Comparison of ENCODE assay signal across 8 mouse cellular contexts in genomic region chr16:44671551-44672421, GRCm38 (mm10). TPM values are rescaled to one million over a fixed set of nuclear protein-coding genes. Genes with fewer than 3 reads are reported as not detected.
DNase-seq lines count a peak whose midpoint lies in the region; ATAC-seq and TF ChIP-seq lines count a peak whose summit lies in the region.
"Had no signal": no experiment of that assay in that cellular context is flagged by ENCODE, and none has a peak within 500 bp of the region (broad histone marks: within the 10 kb centered on the region; RNA-seq: fewer than 3 reads in every experiment).

No protein-coding gene starts in this region.

- no peaks in the 10 kb centered on the region for H3K27me3 ChIP-seq in lung, embryonic 16.5 days (ENCODE audit: control insufficient read depth, insufficient read depth, low read depth, low read length)
- H3K27me3 ChIP-seq in forebrain, embryonic 15.5 days, result no peaks in the 10 kb centered on the region
- no peaks in the 10 kb centered on the region for H3K27me3 ChIP-seq in limb, embryonic 15.5 days
- H3K27me3 ChIP-seq in stomach, embryonic 16.5 days (ENCODE audit: control insufficient read depth, insufficient read depth, low read length), result no peaks in the 10 kb centered on the region
- H3K27me3 ChIP-seq in cerebellum, adult 2 months (ENCODE audit: control insufficient read depth, insufficient read depth, low read length), result no peaks in the 10 kb centered on the region

- peak overlapping the region; percentile 41; the same call in 1 of the 2 replicates for H3K4me2 ChIP-seq in lung, embryonic 16.5 days (ENCODE audit: low read depth, low read length)
- no peak overlapping the region; the same call in 1 of the 2 replicates for H3K4me2 ChIP-seq in forebrain, embryonic 15.5 days (replicated peaks)
- no peak overlapping the region for H3K4me2 ChIP-seq in limb, embryonic 15.5 days
- H3K4me2 ChIP-seq in stomach, embryonic 16.5 days (ENCODE audit: low read depth, low read length), result peak overlapping the region; percentile 49

- H3K9me3 ChIP-seq in lung, embryonic 16.5 days (ENCODE audit: control insufficient read depth, low read length), result no peaks in the 10 kb centered on the region
- no peaks in the 10 kb centered on the region for H3K9me3 ChIP-seq in forebrain, embryonic 15.5 days
- no peaks in the 10 kb centered on the region for H3K9me3 ChIP-seq in limb, embryonic 15.5 days
- H3K9me3 ChIP-seq in stomach, embryonic 16.5 days (replicated peaks; ENCODE audit: control insufficient read depth, low read length), result no peaks in the 10 kb centered on the region
- H3K9me3 ChIP-seq: liver, embryonic 15.5 days had no signal

- H3K4me3 ChIP-seq in lung, embryonic 16.5 days (ENCODE audit: low read length), result no peak overlapping the region
- no peak overlapping the region for H3K4me3 ChIP-seq in forebrain, embryonic 15.5 days
- H3K4me3 ChIP-seq in limb, embryonic 15.5 days, result no peak overlapping the region
- H3K4me3 ChIP-seq in stomach, embryonic 16.5 days (replicated peaks; ENCODE audit: low read length), result no peak overlapping the region
- no peak overlapping the region for H3K4me3 ChIP-seq in cerebellum, adult 2 months (replicated peaks; ENCODE audit: insufficient read depth, low read depth, low read length)

- TF ChIP-seq CTCF in cerebellum, adult 2 months (IDR thresholded peaks at IDR 0.05; ENCODE audit: borderline replicate concordance, insufficient read depth, low read depth, low read length), result no peak

- no peak for TF ChIP-seq POLR2A in cerebellum, adult 2 months (IDR thresholded peaks at IDR 0.05; ENCODE audit: borderline replicate concordance, insufficient read depth, low read length)

- no peaks in the 10 kb centered on the region for H3K36me3 ChIP-seq in lung, embryonic 16.5 days (ENCODE audit: control insufficient read depth, insufficient read depth, low read length)
- no peaks in the 10 kb centered on the region for H3K36me3 ChIP-seq in forebrain, embryonic 15.5 days
- no peaks in the 10 kb centered on the region for H3K36me3 ChIP-seq in limb, embryonic 15.5 days
- no peaks in the 10 kb centered on the region for H3K36me3 ChIP-seq in stomach, embryonic 16.5 days (ENCODE audit: control insufficient read depth, insufficient read depth, low read length)
- H3K36me3 ChIP-seq: liver, embryonic 15.5 days had no signal

- 34% methylated on average over 22 of the region's 22 CpGs for WGBS in lung, embryonic 16.5 days
- WGBS in forebrain, embryonic 15.5 days, result 9% methylated on average over 22 of the region's 22 CpGs
- WGBS in limb, embryonic 15.5 days, result 20% methylated on average over 22 of the region's 22 CpGs
- 23% methylated on average over 22 of the region's 22 CpGs for WGBS in stomach, embryonic 16.5 days
- 56% methylated on average over 22 of the region's 22 CpGs for WGBS in cerebellum, adult 2 months

- no peak overlapping the region for H3K27ac ChIP-seq in lung, embryonic 16.5 days (ENCODE audit: low read length)
- H3K27ac ChIP-seq in forebrain, embryonic 15.5 days (replicated peaks), result peak overlapping the region; percentile 60
- peak overlapping the region; percentile 86 for H3K27ac ChIP-seq in limb, embryonic 15.5 days
- peak overlapping the region; percentile 65 for H3K27ac ChIP-seq in stomach, embryonic 16.5 days (ENCODE audit: low read length)
- no peak overlapping the region for H3K27ac ChIP-seq in cerebellum, adult 2 months (ENCODE audit: insufficient read depth, low read length)
- H3K27ac ChIP-seq: liver, embryonic 15.5 days had no signal

- DNase-seq in lung, adult 18-20 months, result no peak
- no peak for DNase-seq in cerebellum, adult 2 months
- no peak for DNase-seq in ovary, postnatal 36 days (ENCODE audit: low spot score)

- 0 out of 2 replicates have a peak, but pooled peaks cover 5% of the 10 kb centered on the region for H3K4me1 ChIP-seq in lung, embryonic 16.5 days (replicated peaks; ENCODE audit: control insufficient read depth, insufficient read depth, low read length)
- peaks cover 15% of the 10 kb centered on the region for H3K4me1 ChIP-seq in forebrain, embryonic 15.5 days
- H3K4me1 ChIP-seq in limb, embryonic 15.5 days, result peaks cover 57% of the 10 kb centered on the region
- H3K4me1 ChIP-seq in stomach, embryonic 16.5 days (ENCODE audit: control insufficient read depth, insufficient read depth, low read length), result peaks cover 11% of the 10 kb centered on the region
- peaks cover 3% of the 10 kb centered on the region; the same call in 1 of the 2 replicates for H3K4me1 ChIP-seq in cerebellum, adult 2 months (ENCODE audit: control insufficient read depth, insufficient read depth, low read length)
- H3K4me1 ChIP-seq: liver, embryonic 15.5 days had no signal

- ATAC-seq in lung, embryonic 16.5 days (ENCODE audit: low read depth), result no peak
- peak; percentile 80 for ATAC-seq in forebrain, embryonic 15.5 days (replicated peaks)
- no peak for ATAC-seq in limb, embryonic 15.5 days (ENCODE audit: insufficient number of reproducible peaks, low FRiP score, low TSS enrichment, low read depth)
- ATAC-seq in stomach, embryonic 16.5 days (ENCODE audit: insufficient read depth, low FRiP score), result peak; percentile 43; the same call in 1 of the 2 replicates

- H3K9ac ChIP-seq in lung, embryonic 16.5 days (ENCODE audit: low read length), result no peak overlapping the region
- H3K9ac ChIP-seq in forebrain, embryonic 15.5 days (replicated peaks), result peak overlapping the region; percentile 3; the same call in 1 of the 2 replicates
- H3K9ac ChIP-seq in limb, embryonic 15.5 days, result no peak overlapping the region
- peak overlapping the region; percentile 63 for H3K9ac ChIP-seq in stomach, embryonic 16.5 days (ENCODE audit: low read length)
- H3K9ac ChIP-seq: liver, embryonic 15.5 days had no signal

RNA-seq across cellular contexts. Expression of gene Nepro, which starts 52.3 kb away (rescaled TPM):
- 8.1 and 8.4 TPM in 2 replicates for polyA plus RNA-seq in lung, embryonic 16.5 days (2015; fragmentation: Nextera tagmentation; extraction: Ambion mirVana)
- polyA plus RNA-seq in forebrain, embryonic 15.5 days (2015; fragmentation: Nextera tagmentation; extraction: Ambion mirVana), result 4.5 and 4.9 TPM in 2 replicates
- polyA plus RNA-seq in limb, embryonic 15.5 days (2015; fragmentation: Nextera tagmentation; extraction: Ambion mirVana), result 6.9 and 7.4 TPM in 2 replicates
- 7.2 and 7.6 TPM in 2 replicates for polyA plus RNA-seq in stomach, embryonic 16.5 days (2015; fragmentation: Nextera tagmentation; extraction: Ambion mirVana)
- polyA plus RNA-seq in cerebellum, adult 2 months (2012; rRNA removed), result 3.9 and 5.0 TPM in 2 replicates

Comparison
In these comparisons a context has a peak if more than half of its experiments do, and no peak if none do; other contexts are left out.
1. ATAC-seq: peak in forebrain, embryonic 15.5 days (single experiment) and stomach, embryonic 16.5 days (single experiment); none in lung, embryonic 16.5 days (single experiment) and limb, embryonic 15.5 days (single experiment).
2. H3K27ac ChIP-seq: peak in forebrain, embryonic 15.5 days (single experiment), limb, embryonic 15.5 days (single experiment) and stomach, embryonic 16.5 days (single experiment); none in lung, embryonic 16.5 days (single experiment) and cerebellum, adult 2 months (single experiment).
3. H3K4me2 ChIP-seq: peak in lung, embryonic 16.5 days (single experiment) and stomach, embryonic 16.5 days (single experiment); none in forebrain, embryonic 15.5 days (single experiment) and limb, embryonic 15.5 days (single experiment).
4. H3K9ac ChIP-seq: peak in forebrain, embryonic 15.5 days (single experiment) and stomach, embryonic 16.5 days (single experiment); none in lung, embryonic 16.5 days (single experiment) and limb, embryonic 15.5 days (single experiment).